Mouse (Mus musculus): Measurements from ENCODE around the gene Vsig1. TPM values are rescaled to one million over a fixed set of nuclear protein-coding genes. Genes with fewer than 3 reads are reported as not detected.

Vsig1 gene
- polyA plus RNA-seq, 1 experiment, result not detected

- TF ChIP-seq CTCF (IDR thresholded peaks at IDR 0.05; ENCODE audit: low read depth, low read length) (no peak), POLR2A (IDR thresholded peaks at IDR 0.05; ENCODE audit: borderline replicate concordance, low read depth, low read length) (no peak)
- peaks cover 3% of the 10 kb centered on the region; the same call in 1 of the 2 replicates for H3K4me1 ChIP-seq (ENCODE audit: control insufficient read depth, insufficient read depth, low read length)
- H3K4me3 ChIP-seq (ENCODE audit: insufficient read depth, low read length), result no peak overlapping the region
- H3K27ac ChIP-seq (ENCODE audit: insufficient read depth, low read depth, low read length), result no peak overlapping the region
Observed at GRCm38 (mm10) chrX:140953618-140954017, 46.2 kb downstream of the Vsig1 start.

- Histone ChIP-seq H3K4me3 (ENCODE audit: insufficient read depth, low read length) (peak within 1 kb of the TSS; percentile 95), H3K4me1 (ENCODE audit: control insufficient read depth, insufficient read depth, low read length) (peaks cover 5% of the 10 kb centered on the region; the same call in 1 of the 2 replicates), H3K27ac (ENCODE audit: insufficient read depth, low read depth, low read length) (peak within 1 kb of the TSS; percentile 71)
- TF ChIP-seq POLR2A (IDR thresholded peaks at IDR 0.05; ENCODE audit: borderline replicate concordance, low read depth, low read length) (no peak), CTCF (IDR thresholded peaks at IDR 0.05; ENCODE audit: low read depth, low read length) (no peak)
Observed at GRCm38 (mm10) chrX:140956272-140956940, 49.0 kb downstream of the Vsig1 start, which contains the start of the genes Psmd10 and Atg4a. Psmd10 (minus strand) TSS chrX:140956728. Atg4a (plus strand) TSS chrX:140956907.

- no peak for TF ChIP-seq CTCF (IDR thresholded peaks at IDR 0.05; ENCODE audit: low read depth, low read length)
- no peak for TF ChIP-seq POLR2A (IDR thresholded peaks at IDR 0.05; ENCODE audit: borderline replicate concordance, low read depth, low read length)
- no peak overlapping the region for H3K27ac ChIP-seq (ENCODE audit: insufficient read depth, low read depth, low read length)
Observed at GRCm38 (mm10) chrX:140956959-140957358, 49.6 kb downstream of the Vsig1 start.

GRCm38 (mm10) chrX:140978943-140979342, 71.5 kb downstream of the Vsig1 start:
- Histone ChIP-seq H3K4me1 (ENCODE audit: control insufficient read depth, insufficient read depth, low read length) (peaks cover 37% of the 10 kb centered on the region), H3K4me3 (ENCODE audit: insufficient read depth, low read length) (no peak overlapping the region), H3K27ac (ENCODE audit: insufficient read depth, low read depth, low read length) (peak overlapping the region; percentile 1; the same call in 1 of the 2 replicates)
- no peak for TF ChIP-seq CTCF (IDR thresholded peaks at IDR 0.05; ENCODE audit: low read depth, low read length)
- no peak for TF ChIP-seq POLR2A (IDR thresholded peaks at IDR 0.05; ENCODE audit: borderline replicate concordance, low read depth, low read length)

More at GRCm38 (mm10) chrX:140956959-140957358, 49.6 kb downstream of the Vsig1 start:
- Histone ChIP-seq H3K4me3 (ENCODE audit: insufficient read depth, low read length) (peak overlapping the region; percentile 85), H3K4me1 (ENCODE audit: control insufficient read depth, insufficient read depth, low read length) (peaks cover 5% of the 10 kb centered on the region; the same call in 1 of the 2 replicates)

GRCm38 (mm10) chrX:140979546-140979945, 72.1 kb downstream of the Vsig1 start:
- Histone ChIP-seq H3K4me3 (ENCODE audit: insufficient read depth, low read length) (no peak overlapping the region), H3K4me1 (ENCODE audit: control insufficient read depth, insufficient read depth, low read length) (peaks cover 38% of the 10 kb centered on the region), H3K27ac (ENCODE audit: insufficient read depth, low read depth, low read length) (peak overlapping the region; percentile 1; the same call in 1 of the 2 replicates)
- TF ChIP-seq POLR2A (IDR thresholded peaks at IDR 0.05; ENCODE audit: borderline replicate concordance, low read depth, low read length), result no peak
- no peak for TF ChIP-seq CTCF (IDR thresholded peaks at IDR 0.05; ENCODE audit: low read depth, low read length)

GRCm38 (mm10) chrX:140980163-140980562, 72.8 kb downstream of the Vsig1 start:
- peak overlapping the region; percentile 47 for H3K27ac ChIP-seq (ENCODE audit: insufficient read depth, low read depth, low read length)
- no peak overlapping the region for H3K4me3 ChIP-seq (ENCODE audit: insufficient read depth, low read length)
- H3K4me1 ChIP-seq (ENCODE audit: control insufficient read depth, insufficient read depth, low read length), result peaks cover 45% of the 10 kb centered on the region
- no peak for TF ChIP-seq POLR2A (IDR thresholded peaks at IDR 0.05; ENCODE audit: borderline replicate concordance, low read depth, low read length)
- TF ChIP-seq CTCF (IDR thresholded peaks at IDR 0.05; ENCODE audit: low read depth, low read length), result no peak

- TF ChIP-seq POLR2A (IDR thresholded peaks at IDR 0.05; ENCODE audit: borderline replicate concordance, low read depth, low read length) (no peak), CTCF (IDR thresholded peaks at IDR 0.05; ENCODE audit: low read depth, low read length) (no peak)
- Histone ChIP-seq H3K4me3 (ENCODE audit: insufficient read depth, low read length) (no peak overlapping the region), H3K27ac (ENCODE audit: insufficient read depth, low read depth, low read length) (no peak overlapping the region), H3K4me1 (ENCODE audit: control insufficient read depth, insufficient read depth, low read length) (peaks cover 46% of the 10 kb centered on the region)
Observed at GRCm38 (mm10) chrX:140983206-140983960, 76.0 kb downstream of the Vsig1 start.

- Histone ChIP-seq H3K27ac (ENCODE audit: insufficient read depth, low read depth, low read length) (no peak overlapping the region), H3K4me3 (ENCODE audit: insufficient read depth, low read length) (no peak overlapping the region), H3K4me1 (ENCODE audit: control insufficient read depth, insufficient read depth, low read length) (peaks cover 40% of the 10 kb centered on the region)
- no peak for TF ChIP-seq POLR2A (IDR thresholded peaks at IDR 0.05; ENCODE audit: borderline replicate concordance, low read depth, low read length)
- TF ChIP-seq CTCF (IDR thresholded peaks at IDR 0.05; ENCODE audit: low read depth, low read length), result no peak
Observed at GRCm38 (mm10) chrX:140984795-140985194, 77.4 kb downstream of the Vsig1 start.

GRCm38 (mm10) chrX:140985256-140985655, 77.8 kb downstream of the Vsig1 start:
- Histone ChIP-seq H3K4me3 (ENCODE audit: insufficient read depth, low read length) (no peak overlapping the region), H3K27ac (ENCODE audit: insufficient read depth, low read depth, low read length) (no peak overlapping the region), H3K4me1 (ENCODE audit: control insufficient read depth, insufficient read depth, low read length) (peaks cover 36% of the 10 kb centered on the region)
- TF ChIP-seq POLR2A (IDR thresholded peaks at IDR 0.05; ENCODE audit: borderline replicate concordance, low read depth, low read length), result no peak
- TF ChIP-seq CTCF (IDR thresholded peaks at IDR 0.05; ENCODE audit: low read depth, low read length), result no peak

Other genes starting within 250 kb of the Vsig1 start
- not detected in 2 replicates for gene Mid2, start 243.0 kb upstream of the Vsig1 start, polyA plus RNA-seq (2012; ENCODE audit: insufficient read depth, insufficient read length, missing spikeins)
- gene Tex13b, start 94.2 kb upstream of the Vsig1 start, polyA plus RNA-seq (2012; ENCODE audit: insufficient read depth, insufficient read length, missing spikeins), result 0.45 TPM in 1 of 2 replicates, not detected in the other
- gene Psmd10, start 49.1 kb downstream of the Vsig1 start, polyA plus RNA-seq (2012; ENCODE audit: insufficient read depth, insufficient read length, missing spikeins), result 35.3 and 35.7 TPM in 2 replicates
- 19.3 and 19.5 TPM in 2 replicates for gene Atg4a, start 49.3 kb downstream of the Vsig1 start, polyA plus RNA-seq (2012; ENCODE audit: insufficient read depth, insufficient read length, missing spikeins)

Measured in bone marrow macrophage, adult 2 months (primary cell).